Mouse (Mus musculus): Measurements from ENCODE around the gene AU022751. TPM values are rescaled to one million over a fixed set of nuclear protein-coding genes. Genes with fewer than 3 reads are reported as not detected.
"Not testable (repeated sequence)": the region's sequence is repeated elsewhere in the genome, so short reads cannot be mapped to it uniquely, and the experiment has no call there.

The AU022751 gene
- not detected in 2 replicates for polyA plus RNA-seq (2014; fragmentation: Nextera tagmentation; extraction: Ambion mirVana)

- no peak for DNase-seq (ENCODE audit: low spot score)
- H3K4me3 ChIP-seq (ENCODE audit: low read depth, low read length): no peak within 1 kb of the TSS
- H3K4me1 ChIP-seq (replicated peaks; ENCODE audit: control insufficient read depth, insufficient read depth, low read length): no peaks in the 10 kb centered on the region
- ATAC-seq (replicated peaks; ENCODE audit: low FRiP score): no peak
- WGBS: 84% methylated on average over 39 of the region's 39 CpGs
- H3K9ac ChIP-seq (ENCODE audit: low read depth, low read length): no peak within 1 kb of the TSS
- no peak within 1 kb of the TSS for H3K27ac ChIP-seq (ENCODE audit: low read depth, low read length)
- H3K36me3 ChIP-seq (ENCODE audit: control insufficient read depth, insufficient read depth, low read length): no peaks in the 10 kb centered on the region
- no peaks in the 10 kb centered on the region for H3K27me3 ChIP-seq (replicated peaks; ENCODE audit: control insufficient read depth, insufficient read depth, low read length)
- no peaks in the 10 kb centered on the region; the same call in 1 of the 2 replicates for H3K9me3 ChIP-seq (ENCODE audit: control insufficient read depth, low read length)
- H3K4me2 ChIP-seq: no peak within 1 kb of the TSS
Observed at GRCm38 (mm10) chrX:6082954-6083680, at the start of gene AU022751. AU022751 (minus strand) TSS chrX:6083419.

GRCm38 (mm10) chrX:6091996-6092757, 9.0 kb upstream of the AU022751 start:
- no peaks in the 10 kb centered on the region for H3K4me1 ChIP-seq (replicated peaks; ENCODE audit: control insufficient read depth, insufficient read depth, low read length)
- DNase-seq (ENCODE audit: low spot score) (no peak), ATAC-seq (replicated peaks; ENCODE audit: low FRiP score) (no peak)
- no peaks in the 10 kb centered on the region for H3K9me3 ChIP-seq (ENCODE audit: control insufficient read depth, low read length)
- no peak overlapping the region for H3K9ac ChIP-seq (ENCODE audit: low read depth, low read length)
- no peak overlapping the region for H3K27ac ChIP-seq (ENCODE audit: low read depth, low read length)
- H3K36me3 ChIP-seq (ENCODE audit: control insufficient read depth, insufficient read depth, low read length): no peaks in the 10 kb centered on the region
- H3K27me3 ChIP-seq (replicated peaks; ENCODE audit: control insufficient read depth, insufficient read depth, low read length): peaks cover 8% of the 10 kb centered on the region; the same call in 1 of the 2 replicates
- peak overlapping the region; percentile 52 for H3K4me2 ChIP-seq
- 11% methylated on average over 26 of the region's 30 CpGs for WGBS
- H3K4me3 ChIP-seq (ENCODE audit: low read depth, low read length): no peak overlapping the region

GRCm38 (mm10) chrX:6091547-6091946, 8.3 kb upstream of the AU022751 start:
- Histone ChIP-seq H3K36me3 (ENCODE audit: control insufficient read depth, insufficient read depth, low read length) (no peaks in the 10 kb centered on the region), H3K27ac (ENCODE audit: low read depth, low read length) (no peak overlapping the region), H3K4me2 (no peak overlapping the region), H3K9me3 (ENCODE audit: control insufficient read depth, low read length) (no peaks in the 10 kb centered on the region), H3K9ac (ENCODE audit: low read depth, low read length) (no peak overlapping the region), H3K4me3 (ENCODE audit: low read depth, low read length) (no peak overlapping the region), H3K27me3 (replicated peaks; ENCODE audit: control insufficient read depth, insufficient read depth, low read length) (peaks cover 8% of the 10 kb centered on the region; the same call in 1 of the 2 replicates), H3K4me1 (replicated peaks; ENCODE audit: control insufficient read depth, insufficient read depth, low read length) (no peaks in the 10 kb centered on the region)
- DNase-seq (ENCODE audit: low spot score): no peak
- no peak for ATAC-seq (replicated peaks; ENCODE audit: low FRiP score)
- WGBS: 31% methylated on average over 12 of the region's 12 CpGs

- no peak overlapping the region for H3K9ac ChIP-seq (ENCODE audit: low read depth, low read length)
- no peaks in the 10 kb centered on the region for H3K27me3 ChIP-seq (replicated peaks; ENCODE audit: control insufficient read depth, insufficient read depth, low read length)
- WGBS: 55% methylated on average over 1 of the region's 1 CpGs
- no peaks in the 10 kb centered on the region for H3K36me3 ChIP-seq (ENCODE audit: control insufficient read depth, insufficient read depth, low read length)
- ATAC-seq (replicated peaks; ENCODE audit: low FRiP score): peak; percentile 36; the same call in 1 of the 2 replicates
- H3K9me3 ChIP-seq (ENCODE audit: control insufficient read depth, low read length): no peaks in the 10 kb centered on the region
- H3K4me2 ChIP-seq: no peak overlapping the region
- no peak overlapping the region for H3K4me3 ChIP-seq (ENCODE audit: low read depth, low read length)
- no peak overlapping the region for H3K27ac ChIP-seq (ENCODE audit: low read depth, low read length)
- no peaks in the 10 kb centered on the region for H3K4me1 ChIP-seq (replicated peaks; ENCODE audit: control insufficient read depth, insufficient read depth, low read length)
- no peak for DNase-seq (ENCODE audit: low spot score)
Observed at GRCm38 (mm10) chrX:6061563-6061962, 21.7 kb downstream of the AU022751 start.

GRCm38 (mm10) chrX:6047936-6048614, 35.1 kb downstream of the AU022751 start:
- not testable (repeated sequence) for DNase-seq (ENCODE audit: low spot score); H3K4me1 ChIP-seq (replicated peaks; ENCODE audit: control insufficient read depth, insufficient read depth, low read length); H3K27me3 ChIP-seq (replicated peaks; ENCODE audit: control insufficient read depth, insufficient read depth, low read length); H3K4me3 ChIP-seq (ENCODE audit: low read depth, low read length); H3K27ac ChIP-seq (ENCODE audit: low read depth, low read length); H3K36me3 ChIP-seq (ENCODE audit: control insufficient read depth, insufficient read depth, low read length); H3K9me3 ChIP-seq (ENCODE audit: control insufficient read depth, low read length); H3K9ac ChIP-seq (ENCODE audit: low read depth, low read length)
- 13% methylated on average over 9 of the region's 60 CpGs for WGBS
- ATAC-seq (replicated peaks; ENCODE audit: low FRiP score): peak; percentile 47; the same call in 1 of the 2 replicates
- H3K4me2 ChIP-seq: peak overlapping the region; percentile 42; the same call in 1 of the 2 replicates

GRCm38 (mm10) chrX:6047066-6047935, 35.9 kb downstream of the AU022751 start, which contains the start of gene Nudt11:
Nudt11 (plus strand) TSS chrX:6047453.
- H3K27ac ChIP-seq (ENCODE audit: low read depth, low read length); DNase-seq (ENCODE audit: low spot score); H3K4me3 ChIP-seq (ENCODE audit: low read depth, low read length); H3K9me3 ChIP-seq (ENCODE audit: control insufficient read depth, low read length); H3K36me3 ChIP-seq (ENCODE audit: control insufficient read depth, insufficient read depth, low read length); H3K9ac ChIP-seq (ENCODE audit: low read depth, low read length); H3K4me1 ChIP-seq (replicated peaks; ENCODE audit: control insufficient read depth, insufficient read depth, low read length); H3K4me2 ChIP-seq; H3K27me3 ChIP-seq (replicated peaks; ENCODE audit: control insufficient read depth, insufficient read depth, low read length): not testable (repeated sequence)
- ATAC-seq (replicated peaks; ENCODE audit: low FRiP score): peak; percentile 67
- WGBS: no CpG with 5 or more reads among the region's 121 CpGs
